Mouse (Mus musculus) MEL (cell line): ENCODE data around the gene Gm42674.

Experiments used
- CHD2 ChIP-seq: IDR thresholded peaks from 2 replicates; pipeline ENCODE4 v1.6.1; 2011; ENCODE audit warnings: low read length, improper control_type of control experiment
- EP300 ChIP-seq, 2 experiments: IDR thresholded peaks; 2 replicates each; pipeline ENCODE4 v1.6.1; 2011; ENCODE audit warnings: improper control_type of control experiment in 2 of 2, low read length in 2 of 2, low read depth in 1 of 2, mild to moderate bottlenecking in 1 of 2
- NRF1 ChIP-seq: IDR thresholded peaks from 2 replicates; pipeline ENCODE4 v1.6.1; 2014; ENCODE audit warnings: low read depth, mild to moderate bottlenecking, inconsistent platforms, low read length, improper control_type of control experiment, moderate library complexity; ENCODE audit not compliant: poor library complexity, insufficient read depth, severe bottlenecking
- TBP ChIP-seq: IDR thresholded peaks from 2 replicates; pipeline ENCODE4 v1.8.0; 2011; ENCODE audit warnings: low read depth, low read length, improper control_type of control experiment

DNA sequence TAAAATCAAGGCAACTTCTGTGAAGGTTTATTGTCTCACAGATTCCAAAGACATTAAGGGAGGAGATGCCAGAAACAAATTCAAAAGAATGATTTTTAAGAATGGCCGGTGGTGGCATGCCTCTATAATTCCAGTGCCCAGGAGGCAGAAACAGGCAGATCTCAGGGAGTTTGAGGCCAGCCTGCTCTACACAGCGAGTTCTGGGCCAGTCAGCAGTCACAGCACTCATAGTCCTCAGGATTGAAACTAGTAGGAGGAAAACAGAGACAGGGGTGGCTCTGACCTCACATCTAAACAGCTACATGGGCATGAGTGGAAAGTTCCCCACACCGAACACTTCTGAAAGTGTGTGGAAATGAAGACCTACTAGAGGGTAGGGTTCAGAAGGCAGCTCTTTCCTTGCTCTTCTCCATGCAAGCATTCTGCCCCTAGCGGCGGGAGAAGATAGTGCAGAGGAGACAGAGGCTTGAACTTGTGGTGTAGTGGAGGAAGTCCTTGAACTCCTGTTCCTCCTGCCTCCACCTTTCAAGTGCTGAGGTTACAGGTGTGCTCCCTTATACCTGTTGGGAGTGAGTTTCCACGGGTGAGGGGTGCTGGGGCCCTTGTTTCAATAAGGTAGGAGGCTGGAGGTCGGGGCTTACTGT is 37.9 kb downstream of the Gm42674 start:
- TF ChIP-seq EP300 (IDR thresholded peaks at IDR 0.05; ENCODE audit: low read depth in 1 of 2, low read length in 2 of 2) (no peak), NRF1 (no peak), CHD2 (no peak), TBP (no peak)
